Comparison of ENCODE assay signal across 22 mouse cellular contexts in genomic region chr6:3658405-3658804, GRCm38 (mm10).
DNase-seq lines count a peak whose midpoint lies in the region; TF ChIP-seq lines count a peak whose summit lies in the region.
"Had no signal": no experiment of that assay in that cellular context is flagged by ENCODE, and none has a peak within 500 bp of the region (broad histone marks: within the 10 kb centered on the region; RNA-seq: fewer than 3 reads in every experiment).

No protein-coding gene starts in this region.

- H3K4me3 ChIP-seq in left cerebral cortex, adult 2 months: no peak overlapping the region
- H3K4me3 ChIP-seq in E14TG2a.4 (replicated peaks; ENCODE audit: low read length): no peak overlapping the region
- H3K4me3 ChIP-seq: forebrain, embryonic 10.5 days; heart, embryonic 15.5 days; kidney, embryonic 15.5 days; limb, embryonic 15.5 days; midbrain, embryonic 12.5 days had no signal

- H3K27me3 ChIP-seq in E14TG2a.4 (ENCODE audit: insufficient read depth, low read length): no peaks in the 10 kb centered on the region
- H3K27me3 ChIP-seq: heart, embryonic 15.5 days; kidney, embryonic 15.5 days; limb, embryonic 15.5 days; midbrain, embryonic 12.5 days had no signal

- no peaks in the 10 kb centered on the region for H3K4me1 ChIP-seq in E14TG2a.4 (replicated peaks; ENCODE audit: low read depth, low read length)
- H3K4me1 ChIP-seq: forebrain, embryonic 10.5 days; heart, embryonic 15.5 days; kidney, embryonic 15.5 days; limb, embryonic 15.5 days; midbrain, embryonic 12.5 days had no signal

- no peak for DNase-seq in left cerebral cortex, adult 2 months (ENCODE audit: extremely low spot score in 1 of 2, low spot score in 2 of 2)
- no peak for DNase-seq in left cerebral cortex, postnatal 14 days (ENCODE audit: low spot score in 2 of 2)
- DNase-seq in 416B (ENCODE audit: low read depth): peak; percentile 5
- peak; percentile 0 for DNase-seq in c-Kit-positive CD71-positive TER-119-positive erythroid progenitor cells, embryonic 14.5 days (ENCODE audit: low spot score)
- DNase-seq in kidney, adult 11 months: no peak
- DNase-seq in urinary bladder, adult 2 months (ENCODE audit: low spot score): no peak
- DNase-seq: adrenal gland, postnatal 36 days; cerebellum, adult 18-20 months; cerebellum, postnatal 14 days; gastrocnemius, postnatal 36 days; kidney, postnatal 36 days; layer of hippocampus, adult 9-11 months; left cerebral cortex, postnatal 4 days; lung, adult 2 months; lung, postnatal 14 days had no signal

- H3K9me3 ChIP-seq in E14TG2a.4 (ENCODE audit: low read length): peaks cover 48% of the 10 kb centered on the region
- H3K9me3 ChIP-seq: forebrain, embryonic 10.5 days; heart, embryonic 15.5 days; kidney, embryonic 15.5 days; limb, embryonic 15.5 days; midbrain, embryonic 12.5 days had no signal

- intact Hi-C loops in left cerebral cortex, adult 2 months (cut with DNase I): no loop called here
- intact Hi-C loops in left cerebral cortex, postnatal 14 days (cut with DNase I): no loop called here

- peak; percentile 6 for TF ChIP-seq CTCF in left cerebral cortex, adult 2 months (IDR thresholded peaks at IDR 0.05)
- TF ChIP-seq CTCF in E14TG2a.4 (conservative IDR thresholded peaks at IDR 0.05; ENCODE audit: low read length): peak; percentile 12; the same call in 1 of the 2 replicates

- no peaks in the 10 kb centered on the region for H3K36me3 ChIP-seq in E14TG2a.4 (ENCODE audit: insufficient read depth, low read length)
- H3K36me3 ChIP-seq: forebrain, embryonic 10.5 days; heart, embryonic 15.5 days; kidney, embryonic 15.5 days; limb, embryonic 15.5 days; midbrain, embryonic 12.5 days had no signal

- no peak overlapping the region for H3K27ac ChIP-seq in left cerebral cortex, adult 2 months
- H3K27ac ChIP-seq: forebrain, embryonic 10.5 days; heart, embryonic 15.5 days; kidney, embryonic 15.5 days; limb, embryonic 15.5 days; midbrain, embryonic 12.5 days; stomach, postnatal 0 days had no signal

Comparison
In these comparisons a context has a peak if more than half of its experiments do, and no peak if none do; other contexts are left out.
1. DNase-seq: peak in 416B (single experiment) and c-Kit-positive CD71-positive TER-119-positive erythroid progenitor cells, embryonic 14.5 days (single experiment); none in left cerebral cortex, adult 2 months (0 of 2), left cerebral cortex, postnatal 14 days (0 of 2), kidney, adult 11 months (single experiment) and urinary bladder, adult 2 months (single experiment).